Mouse (Mus musculus) hindbrain, embryonic 10.5 days (tissue): Measurements from ENCODE around the gene 1700029I15Rik. TPM values are rescaled to one million over a fixed set of nuclear protein-coding genes. Genes with fewer than 3 reads are reported as not detected.

Source experiments
- polyA plus RNA-seq: library from polyadenylated mRNA; unstranded; fragments of >200 nt; fragmentation: Nextera tagmentation; extraction: Ambion mirVana; gene quantifications from 2 replicates; pipeline ENCODE4 v1.2.1, GENCODE M21; 2016

1700029I15Rik gene
- polyA plus RNA-seq, 1 experiment from 2014 or later, result 4.3 TPM

Other genes starting within 250 kb of the 1700029I15Rik start
- gene Pex16, start 7.9 kb upstream of the 1700029I15Rik start, polyA plus RNA-seq, result 26.0 and 30.1 TPM in 2 replicates
- gene Large2, start 7.7 kb upstream of the 1700029I15Rik start, polyA plus RNA-seq, result 7.8 and 12.5 TPM in 2 replicates
- gene Mapk8ip1, start 18.7 kb downstream of the 1700029I15Rik start, polyA plus RNA-seq, result 55.0 and 75.5 TPM in 2 replicates
- gene Cry2, start 51.5 kb downstream of the 1700029I15Rik start, polyA plus RNA-seq, result 26.0 and 31.7 TPM in 2 replicates
- 13.8 and 14.0 TPM in 2 replicates for gene Slc35c1, start 78.0 kb downstream of the 1700029I15Rik start, polyA plus RNA-seq
- 3.9 and 5.0 TPM in 2 replicates for gene Chst1, start 217.2 kb downstream of the 1700029I15Rik start, polyA plus RNA-seq